Mouse (Mus musculus): ENCODE data around the gene A230050P20Rik. TPM values are rescaled to one million over a fixed set of nuclear protein-coding genes. Genes with fewer than 3 reads are reported as not detected.

Gene A230050P20Rik
- total RNA-seq, 2 experiments from 2014 or later: 2.1 to 2.3 TPM

- TF ChIP-seq CTCF (IDR thresholded peaks at IDR 0.05): no peak
- intact Hi-C loops (cut with DNase I): no loop called here
- no peak overlapping the region for H3K27ac ChIP-seq
- H3K4me3 ChIP-seq: no peak overlapping the region
- DNase-seq: no peak
Observed at GRCm38 (mm10) chr9:20850179-20850578, 18.3 kb upstream of the A230050P20Rik start.

GRCm38 (mm10) chr9:20857131-20857530, 11.3 kb upstream of the A230050P20Rik start:
- intact Hi-C loops (cut with DNase I): no loop called here
- Histone ChIP-seq H3K4me3 (no peak overlapping the region), H3K27ac (no peak overlapping the region)
- DNase-seq: peak; percentile 51
- no peak for TF ChIP-seq CTCF (IDR thresholded peaks at IDR 0.05)

- no peak for TF ChIP-seq CTCF (IDR thresholded peaks at IDR 0.05)
- no peak for DNase-seq
- no peak overlapping the region for H3K27ac ChIP-seq
- intact Hi-C loops (cut with DNase I): no loop called here
- H3K4me3 ChIP-seq: no peak overlapping the region
Observed at GRCm38 (mm10) chr9:20859926-20860325, 8.5 kb upstream of the A230050P20Rik start.

GRCm38 (mm10) chr9:20861821-20862220, 6.6 kb upstream of the A230050P20Rik start:
- Histone ChIP-seq H3K27ac (no peak overlapping the region), H3K4me3 (no peak overlapping the region)
- peak; percentile 57 for TF ChIP-seq CTCF (IDR thresholded peaks at IDR 0.05)
- DNase-seq: peak; percentile 37
- intact Hi-C loops (cut with DNase I): no loop called here

- intact Hi-C loops (cut with DNase I): no loop called here
- DNase-seq: no peak
- Histone ChIP-seq H3K4me3 (no peak overlapping the region), H3K27ac (no peak overlapping the region)
- no peak for TF ChIP-seq CTCF (IDR thresholded peaks at IDR 0.05)
Observed at GRCm38 (mm10) chr9:20862225-20862624, 6.2 kb upstream of the A230050P20Rik start.

GRCm38 (mm10) chr9:20866879-20867278, 1.6 kb upstream of the A230050P20Rik start:
- Histone ChIP-seq H3K27ac (no peak overlapping the region), H3K4me3 (no peak overlapping the region)
- intact Hi-C loops (cut with DNase I): no loop called here
- TF ChIP-seq CTCF (IDR thresholded peaks at IDR 0.05): no peak
- no peak for DNase-seq

- no peak for DNase-seq
- H3K27ac ChIP-seq: peak overlapping the region; percentile 78
- peak overlapping the region; percentile 76 for H3K4me3 ChIP-seq
- TF ChIP-seq CTCF (IDR thresholded peaks at IDR 0.05): no peak
- intact Hi-C loops (cut with DNase I): no loop called here
Observed at GRCm38 (mm10) chr9:20869246-20869645, 804 bp downstream of the A230050P20Rik start.

- Histone ChIP-seq H3K4me3 (no peak overlapping the region), H3K27ac (no peak overlapping the region)
- intact Hi-C loops (cut with DNase I): no loop called here
- no peak for DNase-seq
- peak; percentile 12; the same call in 1 of the 2 replicates for TF ChIP-seq CTCF (IDR thresholded peaks at IDR 0.05)
Observed at GRCm38 (mm10) chr9:20870211-20871173, 2.0 kb downstream of the A230050P20Rik start.

- no peak overlapping the region for H3K4me3 ChIP-seq
- no peak for TF ChIP-seq CTCF (IDR thresholded peaks at IDR 0.05)
- DNase-seq: no peak
- H3K27ac ChIP-seq: no peak overlapping the region
- intact Hi-C loops (cut with DNase I): no loop called here
Observed at GRCm38 (mm10) chr9:20872991-20873390, 4.5 kb downstream of the A230050P20Rik start.

GRCm38 (mm10) chr9:20873521-20873920, 5.1 kb downstream of the A230050P20Rik start:
- DNase-seq: no peak
- no peak for TF ChIP-seq CTCF (IDR thresholded peaks at IDR 0.05)
- Histone ChIP-seq H3K4me3 (no peak overlapping the region), H3K27ac (no peak overlapping the region)
- intact Hi-C loops (cut with DNase I): no loop called here

GRCm38 (mm10) chr9:20875021-20875790, 6.8 kb downstream of the A230050P20Rik start:
- no peak for DNase-seq
- intact Hi-C loops (cut with DNase I): no loop called here
- Histone ChIP-seq H3K27ac (no peak overlapping the region), H3K4me3 (no peak overlapping the region)
- no peak for TF ChIP-seq CTCF (IDR thresholded peaks at IDR 0.05)

GRCm38 (mm10) chr9:20876318-20877117, 8.1 kb downstream of the A230050P20Rik start:
- H3K27ac ChIP-seq: no peak overlapping the region
- no peak for DNase-seq
- intact Hi-C loops (cut with DNase I): no loop called here
- no peak overlapping the region for H3K4me3 ChIP-seq
- TF ChIP-seq CTCF (IDR thresholded peaks at IDR 0.05): no peak
